Mouse (Mus musculus) thymus, adult 2 months (tissue): ENCODE measurements around the gene Gbp7. TPM values are rescaled to one million over a fixed set of nuclear protein-coding genes. Genes with fewer than 3 reads are reported as not detected.

Experiments used
- DNase-seq: peaks from one replicate; pipeline ENCODE4 v3.0.0; 2021
- H3K27ac ChIP-seq: fragments of 200-500 bp; 2 replicates; pipeline ENCODE4 v1.5.1; 2012; ENCODE audit warnings: low read length, control low read depth; ENCODE audit not compliant: control insufficient read depth, insufficient read depth
- H3K27me3 ChIP-seq: fragments of 200-500 bp; 2 replicates; pipeline ENCODE4 v1.6.1; 2012; ENCODE audit warnings: mild to moderate bottlenecking, low read length, moderate library complexity, mixed read lengths; ENCODE audit not compliant: control insufficient read depth, insufficient read depth
- H3K36me3 ChIP-seq: fragments of 200-500 bp; 2 replicates; pipeline ENCODE4 v1.6.1; 2012; ENCODE audit warnings: mild to moderate bottlenecking, low read length, moderate library complexity; ENCODE audit not compliant: control insufficient read depth, insufficient read depth
- H3K4me1 ChIP-seq: fragments of 200-500 bp; replicated peaks from 2 replicates; pipeline ENCODE4 v1.6.1; 2012; ENCODE audit warnings: low read length; ENCODE audit not compliant: control insufficient read depth, insufficient read depth
- H3K4me3 ChIP-seq: fragments of 200-500 bp; 2 replicates; pipeline ENCODE4 v1.5.1; 2012; ENCODE audit warnings: mild to moderate bottlenecking, low read length, control low read depth, moderate library complexity; ENCODE audit not compliant: control insufficient read depth, insufficient read depth
- CTCF ChIP-seq: fragments of 200-500 bp; IDR thresholded peaks from 2 replicates; pipeline ENCODE4 v1.5.1; 2012; ENCODE audit warnings: mild to moderate bottlenecking, control low read depth, low read length, moderate library complexity, borderline replicate concordance; ENCODE audit not compliant: control insufficient read depth, poor library complexity, insufficient read depth; ENCODE audit errors: extremely low read depth
- POLR2A ChIP-seq: fragments of 200-500 bp; IDR thresholded peaks from 2 replicates; pipeline ENCODE4 v1.6.1; 2012; ENCODE audit warnings: mild to moderate bottlenecking, low read length, control low read depth, moderate library complexity; ENCODE audit not compliant: control insufficient read depth, poor library complexity, insufficient read depth; ENCODE audit errors: extremely low read depth
- WGBS: fragments of 180-500 bp; shearing (Covaris S2); methylation state at CpG from one replicate; pipeline ENCODE4 v1.1.7; 2018; 5-methylcytosine and 5-hydroxymethylcytosine counted together
- polyA plus RNA-seq: library from polyadenylated mRNA; depleted of rRNA; stranded (reverse); fragments of >200 nt; gene quantifications from 2 replicates; pipeline ENCODE4 v1.2.3, GENCODE M21; 2012; rRNA removed

The Gbp7 gene
- 5.1 and 6.6 TPM in 2 replicates for polyA plus RNA-seq

DNA sequence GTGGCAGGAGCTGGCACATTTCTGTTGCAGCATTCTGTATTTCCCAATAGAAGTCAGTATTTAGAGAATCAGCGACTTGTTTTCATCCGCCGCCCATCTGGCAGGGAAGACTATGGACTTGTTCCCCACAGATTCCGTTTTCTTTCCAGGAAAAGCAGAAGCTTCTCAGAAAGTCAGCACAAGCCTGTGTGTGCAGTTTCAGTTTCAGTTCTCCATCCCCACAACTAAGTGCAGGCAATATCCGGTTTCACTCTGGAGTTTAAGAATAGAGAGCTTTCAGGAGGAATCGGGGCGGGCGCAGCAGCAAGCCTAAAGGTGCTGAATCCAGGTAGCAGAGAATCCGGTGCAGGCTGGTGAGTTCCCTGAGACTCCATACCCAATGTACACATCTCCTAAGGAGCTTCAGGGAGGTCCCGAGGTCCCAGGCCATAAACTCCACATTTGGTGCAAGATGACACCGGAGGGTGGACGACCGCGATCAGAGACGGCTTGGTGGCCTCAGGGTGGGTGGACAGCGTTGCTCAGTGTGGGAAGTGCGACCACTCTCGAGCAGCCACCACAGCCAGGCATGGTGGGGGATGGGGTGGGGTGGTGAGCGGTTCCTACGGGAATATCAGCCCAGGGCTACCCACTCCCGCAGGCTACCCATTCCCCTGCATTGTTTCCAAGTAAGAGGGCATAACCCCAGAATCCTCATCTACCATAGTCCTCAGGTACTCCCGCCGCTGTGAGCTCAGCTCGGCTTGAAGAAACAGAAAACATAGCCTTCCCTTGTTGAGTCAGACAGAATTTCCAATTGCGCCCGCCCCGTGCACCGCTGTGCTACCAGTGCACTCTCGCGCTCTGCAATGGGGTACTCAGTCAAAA lies at the start of gene Gbp7:
Gene Gbp7, plus strand, starts transcription at position 256 of the 867 bp plus-strand sequence.
- peak within 1 kb of the TSS; percentile 91 for H3K4me3 ChIP-seq
- WGBS: under 1% methylated on average over 30 of the region's 30 CpGs
- peaks cover 11% of the 10 kb centered on the region; the same call in 1 of the 2 replicates for H3K4me1 ChIP-seq
- no peaks in the 10 kb centered on the region for H3K27me3 ChIP-seq
- DNase-seq: peak; percentile 54
- no peaks in the 10 kb centered on the region for H3K36me3 ChIP-seq
- H3K27ac ChIP-seq: peak within 1 kb of the TSS; percentile 69
- TF ChIP-seq CTCF: no peak
- TF ChIP-seq POLR2A: peak; percentile 21; the same call in 1 of the 2 replicates

- WGBS: 79% methylated on average over 1 of the region's 1 CpGs
- Histone ChIP-seq H3K4me1 (peaks cover 6% of the 10 kb centered on the region), H3K4me3 (no peak overlapping the region), H3K27ac (no peak overlapping the region), H3K36me3 (no peaks in the 10 kb centered on the region), H3K27me3 (no peaks in the 10 kb centered on the region)
- TF ChIP-seq POLR2A (no peak), CTCF (no peak)
- peak; percentile 78 for DNase-seq
These were observed 39.7 kb upstream of the Gbp7 start for GRCm38 (mm10) chr3:142490465-142490864.

GRCm38 (mm10) chr3:142493536-142494061 lies 36.5 kb upstream of the Gbp7 start, which contains the start of gene Gbp5:
Gene Gbp5, plus strand, starts transcription at chr3:142493978.
- no peak within 1 kb of the TSS for H3K4me3 ChIP-seq
- DNase-seq: peak; percentile 68
- peaks cover 8% of the 10 kb centered on the region for H3K4me1 ChIP-seq
- H3K27ac ChIP-seq: no peak within 1 kb of the TSS
- no peaks in the 10 kb centered on the region for H3K36me3 ChIP-seq
- TF ChIP-seq CTCF (no peak), POLR2A (no peak)
- H3K27me3 ChIP-seq: no peaks in the 10 kb centered on the region
- 12% methylated on average over 6 of the region's 6 CpGs for WGBS

DNA sequence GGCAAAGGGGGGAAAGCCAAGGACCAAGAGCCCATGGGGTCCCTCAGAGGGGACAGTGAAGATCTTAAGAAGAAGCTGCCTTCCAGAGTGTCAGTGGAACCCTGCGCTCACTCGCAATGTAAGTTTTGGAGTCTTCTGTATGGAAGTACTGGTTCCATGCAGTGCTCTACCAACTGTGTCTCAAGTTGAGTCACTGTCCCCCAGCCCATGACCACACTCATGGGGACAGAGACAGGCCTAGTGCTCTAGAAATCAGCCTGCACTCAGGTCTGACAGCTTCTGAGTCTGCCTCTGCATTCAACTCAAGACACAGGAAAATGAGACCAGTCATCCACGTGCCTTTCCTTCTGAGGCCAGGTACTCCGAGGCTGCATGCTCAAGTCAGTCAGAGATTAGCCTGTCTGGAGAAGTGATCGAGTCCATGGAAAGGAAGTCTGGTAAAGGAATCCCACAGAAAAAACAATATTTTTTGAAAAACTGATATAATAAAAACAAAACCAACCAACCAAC lies 34.9 kb upstream of the Gbp7 start:
- 94% methylated on average over 5 of the region's 5 CpGs for WGBS
- DNase-seq: no peak
- H3K27ac ChIP-seq: no peak overlapping the region
- H3K4me3 ChIP-seq: no peak overlapping the region
- no peaks in the 10 kb centered on the region for H3K27me3 ChIP-seq
- no peaks in the 10 kb centered on the region for H3K36me3 ChIP-seq
- peaks cover 8% of the 10 kb centered on the region for H3K4me1 ChIP-seq
- TF ChIP-seq CTCF (no peak), POLR2A (no peak)

- H3K36me3 ChIP-seq: no peaks in the 10 kb centered on the region
- 1% methylated on average over 14 of the region's 14 CpGs for WGBS
- H3K27ac ChIP-seq: 0 out of 2 replicates have a peak overlapping the region, but pooled peaks have one; percentile 1
- no peaks in the 10 kb centered on the region for H3K27me3 ChIP-seq
- peaks cover 8% of the 10 kb centered on the region for H3K4me1 ChIP-seq
- TF ChIP-seq POLR2A: no peak
- peak; percentile 26 for DNase-seq
- H3K4me3 ChIP-seq: peak overlapping the region; percentile 38
These were observed 33.7 kb upstream of the Gbp7 start for GRCm38 (mm10) chr3:142496113-142497101.
